Mouse (Mus musculus) embryonic fibroblast, embryonic 13.5 days (primary cell): ENCODE data around the gene Fkbp14. TPM values are rescaled to one million over a fixed set of nuclear protein-coding genes. Genes with fewer than 3 reads are reported as not detected.

Experiments
- H3K27ac ChIP-seq: 2 replicates; pipeline ENCODE4 v1.5.1; 2012; ENCODE audit warnings: low read length, control low read depth, inconsistent platforms; ENCODE audit not compliant: insufficient read depth
- H3K4me1 ChIP-seq: 2 replicates; pipeline ENCODE4 v1.6.1; 2011; ENCODE audit warnings: low read length; ENCODE audit not compliant: control insufficient read depth, insufficient read depth
- H3K4me3 ChIP-seq: 2 replicates; pipeline ENCODE4 v1.5.1; 2011; ENCODE audit warnings: mild to moderate bottlenecking, control low read depth, low read length; ENCODE audit not compliant: insufficient read depth
- CTCF ChIP-seq: IDR thresholded peaks from 2 replicates; pipeline ENCODE4 v1.5.1; 2011; ENCODE audit warnings: mild to moderate bottlenecking, control low read depth, low read length, moderate library complexity, borderline replicate concordance; ENCODE audit not compliant: insufficient read depth
- POLR2A ChIP-seq: IDR thresholded peaks from 2 replicates; pipeline ENCODE4 v1.6.1; 2011; ENCODE audit warnings: low read depth, mild to moderate bottlenecking, control low read depth, low read length, moderate library complexity
- polyA plus RNA-seq: library from polyadenylated mRNA; stranded (reverse); fragments of >200 nt; gene quantifications from 2 replicates; pipeline ENCODE4 v1.2.4, GENCODE M21; 2011; ENCODE audit warnings: low read depth; ENCODE audit not compliant: missing spikeins, insufficient read length

Fkbp14 gene
- polyA plus RNA-seq, 1 experiment: 59.6 TPM

DNA sequence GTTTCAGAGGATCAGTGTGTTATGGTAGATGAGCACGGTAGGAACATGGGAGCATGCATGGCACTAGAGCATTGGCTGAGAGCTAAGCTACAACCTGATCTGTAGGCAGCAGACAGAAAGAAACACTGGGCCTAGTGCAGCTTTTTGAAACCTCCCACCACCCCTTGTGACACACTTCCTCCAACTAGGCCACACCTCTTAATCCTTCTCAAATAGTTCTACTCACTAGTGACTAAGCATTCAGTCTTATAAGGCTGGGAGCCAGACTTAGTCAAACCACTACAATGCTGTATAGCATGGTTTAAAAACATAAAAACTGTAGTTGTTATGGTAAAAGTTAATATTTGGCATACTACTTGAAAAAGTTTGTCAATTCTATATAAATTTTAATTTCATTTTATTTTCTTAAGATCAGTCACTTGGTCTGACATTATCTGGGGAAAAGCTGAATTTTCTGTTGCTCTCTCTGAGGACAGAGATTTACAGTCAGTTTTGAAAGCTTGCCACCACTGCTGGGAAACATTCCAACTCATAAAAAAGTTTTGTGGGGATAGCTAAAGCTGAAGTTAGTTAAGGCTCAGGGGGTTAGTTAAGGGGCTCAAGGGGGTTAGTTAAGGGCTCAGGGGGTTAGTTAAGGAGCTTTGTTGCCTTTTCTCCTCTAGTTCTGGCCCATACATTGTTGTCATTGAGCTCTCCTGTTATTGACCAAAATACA is 7.0 kb upstream of the Fkbp14 start:
- Histone ChIP-seq H3K4me1 (no peaks in the 10 kb centered on the region), H3K27ac (no peak overlapping the region), H3K4me3 (no peak overlapping the region)
- TF ChIP-seq POLR2A (no peak), CTCF (no peak)

DNA sequence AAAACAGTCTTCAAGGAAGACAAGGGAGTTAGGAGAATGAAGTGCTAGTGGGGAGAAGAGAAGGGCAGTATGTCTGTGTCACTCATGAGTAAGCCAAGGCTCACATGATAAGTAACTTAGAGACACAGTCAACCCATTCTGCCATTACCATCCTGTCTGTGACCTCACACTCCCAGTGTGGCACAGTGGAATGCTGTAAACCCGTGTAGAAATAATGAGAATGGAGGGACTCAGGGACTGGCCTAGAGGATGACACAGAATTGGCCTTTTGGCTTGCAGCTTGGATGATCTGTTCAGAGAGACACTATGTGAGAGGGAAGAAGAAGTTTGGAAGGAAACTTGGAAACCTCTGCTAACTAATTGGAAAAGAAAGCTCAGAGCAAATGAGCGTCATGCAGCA is 5.8 kb upstream of the Fkbp14 start:
- TF ChIP-seq POLR2A (no peak), CTCF (no peak)
- H3K4me3 ChIP-seq: no peak overlapping the region

DNA sequence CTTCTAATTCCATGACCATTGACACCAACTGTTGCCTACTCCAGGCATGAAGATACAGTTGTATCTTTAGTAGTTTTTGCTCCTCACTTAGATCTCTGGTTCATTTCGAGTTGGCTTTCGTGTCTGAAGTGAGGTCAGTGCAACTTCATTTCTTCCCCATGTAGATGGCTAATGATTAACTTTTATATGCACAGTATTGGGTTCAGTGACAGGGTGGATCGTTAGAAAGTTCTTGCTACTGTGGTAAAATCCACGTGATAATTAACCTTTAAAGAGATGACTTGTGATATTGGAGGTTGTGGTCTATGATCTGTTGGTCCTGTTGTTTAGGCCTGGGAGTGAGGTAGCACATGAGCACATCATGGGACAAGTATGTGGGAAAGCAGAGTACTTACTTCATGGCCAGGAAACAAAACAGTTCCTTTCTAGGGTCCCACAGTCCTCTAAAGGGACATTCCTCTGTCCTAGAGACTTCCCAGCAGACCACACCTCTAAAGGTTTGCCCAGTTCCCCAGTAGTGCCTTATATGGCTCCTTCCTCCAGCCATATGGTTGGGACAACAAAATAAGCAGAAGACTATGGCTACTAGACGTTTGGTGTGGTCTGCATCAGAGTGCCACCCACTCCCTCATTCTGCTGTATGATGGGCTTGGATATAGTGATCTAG is 3.7 kb upstream of the Fkbp14 start:
- Histone ChIP-seq H3K4me3 (no peak overlapping the region), H3K4me1 (peaks cover 5% of the 10 kb centered on the region; the same call in 1 of the 2 replicates), H3K27ac (no peak overlapping the region)
- TF ChIP-seq POLR2A: no peak
- TF ChIP-seq CTCF: no peak

More for the DNA sequence above, 5.8 kb upstream of the Fkbp14 start:
- Histone ChIP-seq H3K4me1 (no peaks in the 10 kb centered on the region), H3K27ac (no peak overlapping the region)

DNA sequence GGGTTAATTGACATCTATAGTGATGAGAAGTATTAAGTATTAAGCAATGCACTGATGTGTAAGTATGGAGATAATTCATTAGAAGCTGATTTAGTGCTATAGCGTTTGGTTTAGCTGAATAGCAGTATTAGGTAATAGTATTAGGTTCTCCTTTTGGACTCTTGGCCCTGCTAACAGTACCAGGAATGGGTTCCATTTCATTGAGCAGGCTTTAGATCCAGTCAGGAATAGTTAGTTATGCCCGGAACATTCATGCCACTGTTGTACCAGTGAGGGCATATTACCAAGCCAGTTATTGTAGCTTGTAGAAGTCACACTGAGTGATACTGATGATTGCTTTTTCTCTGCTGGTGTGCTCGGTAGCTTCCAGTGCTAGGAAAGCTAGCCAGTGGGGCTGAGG is 603 bp upstream of the Fkbp14 start:
- Histone ChIP-seq H3K27ac (no peak overlapping the region), H3K4me3 (no peak overlapping the region), H3K4me1 (peaks cover 5% of the 10 kb centered on the region; the same call in 1 of the 2 replicates)
- TF ChIP-seq CTCF (no peak), POLR2A (no peak)

DNA sequence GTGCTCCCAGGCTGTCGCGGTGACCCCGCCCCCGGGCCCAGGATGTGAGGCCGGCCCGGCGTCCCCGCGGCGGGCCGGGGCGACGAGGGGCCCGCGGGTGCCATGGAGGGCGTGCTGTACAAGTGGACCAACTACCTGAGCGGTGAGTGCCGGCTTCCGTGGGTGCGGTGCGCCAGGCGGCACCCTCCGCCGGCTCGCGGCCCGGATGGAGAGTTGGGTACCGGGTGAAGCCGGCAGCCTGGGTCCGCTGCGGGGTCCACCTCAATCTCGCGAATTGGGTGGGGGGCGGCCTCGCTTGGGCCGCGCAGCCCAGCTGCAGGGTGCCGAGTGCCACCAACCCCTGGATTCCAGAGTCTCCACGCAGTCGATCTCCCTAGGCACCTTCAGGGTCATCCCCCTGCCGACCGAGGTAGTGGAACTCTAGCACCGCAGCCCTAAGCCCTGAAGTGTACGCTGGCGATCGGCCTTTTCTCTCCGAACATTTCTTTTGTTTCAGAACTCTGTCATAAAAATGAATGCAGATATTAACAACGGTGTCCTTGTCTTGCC is 1.7 kb downstream of the Fkbp14 start:
- Histone ChIP-seq H3K4me1 (peaks cover 13% of the 10 kb centered on the region), H3K27ac (no peak overlapping the region), H3K4me3 (peak overlapping the region; percentile 86)
- TF ChIP-seq POLR2A (no peak), CTCF (no peak)

DNA sequence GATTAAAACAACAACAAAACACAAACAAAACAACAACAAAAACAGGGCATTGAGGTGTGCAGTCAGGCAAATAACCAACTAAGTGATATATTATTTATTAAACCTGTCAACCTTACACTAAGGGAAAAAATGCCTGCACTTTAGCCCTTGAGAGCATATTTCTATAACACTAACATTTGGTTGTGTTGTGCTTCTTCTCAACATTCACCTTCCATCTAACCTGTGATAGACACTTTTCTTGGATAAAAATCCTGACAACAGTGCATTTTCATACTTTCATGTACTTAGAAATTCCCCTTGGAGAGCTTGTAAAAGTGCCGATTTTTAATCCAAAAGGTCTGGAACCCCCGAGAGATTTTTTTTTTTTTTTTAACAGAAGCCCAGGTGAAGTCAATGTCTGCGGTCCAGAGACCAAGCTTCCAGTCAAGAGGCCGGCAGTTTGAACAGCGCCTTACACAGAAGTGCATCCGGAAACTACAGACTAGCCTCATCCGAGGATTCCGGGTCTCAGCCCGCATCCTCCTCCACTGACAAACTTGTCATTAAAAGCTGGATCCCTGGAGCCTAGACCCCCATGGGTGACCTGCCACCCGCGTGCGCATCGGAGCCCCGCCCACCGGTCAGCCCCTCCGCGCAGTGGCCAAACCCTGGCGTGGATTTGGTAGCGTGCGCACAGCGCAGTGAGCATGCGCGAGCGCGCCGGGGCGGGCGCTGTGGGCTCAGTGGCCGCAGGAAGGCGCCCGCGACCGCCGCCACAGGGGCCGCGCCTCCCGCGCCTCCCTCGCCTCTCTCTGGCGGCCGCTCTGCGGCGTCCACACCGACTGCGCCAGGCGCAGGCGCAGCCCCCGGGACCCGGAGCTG is 2.4 kb downstream of the Fkbp14 start, which contains the start of gene Plekha8:
TSS of gene Plekha8 (plus strand) at position 643 of the 861 bp plus-strand sequence.
- Histone ChIP-seq H3K4me3 (peak within 1 kb of the TSS; percentile 86), H3K4me1 (peaks cover 13% of the 10 kb centered on the region), H3K27ac (no peak within 1 kb of the TSS)
- TF ChIP-seq POLR2A: peak; percentile 50
- no peak for TF ChIP-seq CTCF

DNA sequence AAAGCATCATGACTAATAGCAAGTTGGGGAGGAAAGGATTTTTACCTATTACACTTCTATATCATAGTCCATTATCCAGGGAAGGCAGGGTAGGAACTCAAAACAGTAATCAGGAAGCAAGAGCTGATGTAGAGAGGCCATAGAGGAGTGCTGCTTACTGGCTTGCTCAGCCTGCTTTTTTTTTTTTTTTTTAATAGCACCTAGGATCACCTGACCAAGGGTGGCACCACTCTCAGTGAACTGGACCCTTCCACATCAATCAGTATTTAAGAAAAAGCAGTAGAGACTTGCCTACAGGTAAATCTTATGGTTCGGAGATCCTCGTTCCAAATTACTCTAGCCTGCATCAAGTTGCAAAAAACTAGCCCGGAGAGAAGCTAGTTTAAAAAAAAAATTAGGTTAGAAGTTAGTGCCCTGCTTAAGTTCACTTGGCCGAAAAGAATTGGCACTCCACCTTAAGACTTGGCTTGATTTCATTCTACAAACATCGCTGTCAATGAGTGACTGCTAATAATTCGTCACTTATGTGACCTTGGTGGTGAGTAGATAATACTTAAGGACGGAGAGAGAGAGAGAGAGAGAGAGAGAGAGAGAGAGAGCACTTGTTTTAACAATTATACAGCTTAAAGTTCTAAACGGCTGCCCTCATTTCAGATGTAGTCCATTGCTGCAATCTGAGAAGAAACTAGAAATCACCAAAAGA is 3.2 kb downstream of the Fkbp14 start:
- H3K4me1 ChIP-seq: peaks cover 13% of the 10 kb centered on the region
- TF ChIP-seq POLR2A: no peak
- no peak for TF ChIP-seq CTCF
- no peak overlapping the region for H3K27ac ChIP-seq
- no peak overlapping the region for H3K4me3 ChIP-seq

DNA sequence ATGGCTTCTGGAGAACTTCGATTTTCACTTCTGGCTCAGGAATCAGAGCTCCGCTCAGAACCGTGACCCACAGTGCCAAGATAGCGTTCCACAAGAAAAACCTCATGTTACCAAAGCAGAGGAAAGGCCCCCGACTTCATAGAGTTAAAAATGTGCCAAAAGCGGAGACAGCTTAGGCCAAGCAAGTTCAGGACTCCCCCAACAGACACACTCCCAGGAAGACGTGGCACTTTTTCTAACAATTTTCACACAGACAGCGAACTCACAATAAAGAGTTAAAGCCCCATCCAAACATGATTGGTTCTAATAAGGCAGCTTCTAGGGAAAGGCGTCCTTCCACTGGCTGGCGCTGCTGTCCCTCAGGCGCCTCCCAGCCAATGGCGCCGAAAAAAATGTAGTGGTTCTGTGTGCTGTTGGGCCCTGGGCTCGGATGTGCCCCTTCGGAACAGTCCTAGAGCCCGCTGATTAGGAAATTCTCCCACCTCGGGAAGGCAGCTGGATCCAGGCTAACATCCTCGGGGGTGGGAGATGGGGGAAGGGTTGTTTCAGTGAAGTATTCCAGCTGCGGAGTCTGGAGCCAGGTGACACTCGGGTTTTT is 4.1 kb downstream of the Fkbp14 start:
- TF ChIP-seq POLR2A (peak; percentile 67), CTCF (no peak)
- Histone ChIP-seq H3K4me3 (peak overlapping the region; percentile 89), H3K4me1 (peaks cover 13% of the 10 kb centered on the region), H3K27ac (peak overlapping the region; percentile 82)
